Mouse (Mus musculus) forelimb bud, embryonic 11.5 days (tissue): ENCODE data around the gene Cpm.
"Not testable (repeated sequence)": the region's sequence is repeated elsewhere in the genome, so short reads cannot be mapped to it uniquely, and the experiment has no call there.

ENCODE experiments used
- DNase-seq: peaks from one replicate; pipeline ENCODE4 v3.0.0-alpha.2; 2012; ENCODE audit warnings: low read depth, low spot score

The Cpm gene

GRCm38 (mm10) chr10:117702024-117702833 lies 72.9 kb downstream of the Cpm start:
- no peak for DNase-seq

- no peak for DNase-seq
Observed at GRCm38 (mm10) chr10:117703506-117703905, 74.2 kb downstream of the Cpm start.

GRCm38 (mm10) chr10:117704314-117704963 lies 75.1 kb downstream of the Cpm start:
- DNase-seq: not testable (repeated sequence)

DNA sequence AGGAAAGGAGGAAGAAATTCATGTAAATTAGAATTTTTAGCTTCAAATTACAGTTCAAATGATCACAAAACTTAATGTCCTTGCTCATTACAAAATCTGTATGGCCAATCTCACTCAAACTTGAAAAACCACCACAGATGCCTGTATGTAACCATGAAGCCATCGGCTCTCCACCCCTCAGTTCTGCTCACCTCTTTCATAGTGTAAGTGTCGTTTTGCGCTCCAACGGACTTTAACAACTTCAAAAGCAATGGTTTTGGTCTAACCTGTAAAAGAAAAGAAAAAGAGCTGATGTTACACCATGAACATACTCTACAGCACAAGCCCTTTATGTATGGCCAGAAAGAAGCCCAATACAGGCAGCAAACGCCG lies 75.7 kb downstream of the Cpm start:
- no peak for DNase-seq

- DNase-seq: no peak
Observed at GRCm38 (mm10) chr10:117705806-117706205, 76.5 kb downstream of the Cpm start.

DNA sequence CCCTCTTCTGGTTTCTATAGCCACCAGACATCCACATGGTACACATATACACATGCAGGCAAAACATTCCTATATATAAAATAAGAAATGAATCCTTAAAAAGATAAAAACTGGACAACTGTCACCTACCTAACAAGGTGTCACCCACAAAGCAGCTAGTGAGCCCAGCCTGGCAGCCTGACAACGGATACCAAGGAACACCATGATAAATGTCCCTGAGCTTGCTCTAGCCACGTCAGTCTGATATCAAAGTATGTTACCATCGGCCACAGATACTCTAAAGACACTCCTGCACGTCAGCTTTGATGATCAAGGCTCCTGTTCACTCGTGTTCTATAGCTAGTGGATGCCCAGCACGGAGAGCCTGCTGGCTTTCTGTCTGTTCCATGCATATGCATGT lies 77.1 kb downstream of the Cpm start:
- no peak for DNase-seq

DNA sequence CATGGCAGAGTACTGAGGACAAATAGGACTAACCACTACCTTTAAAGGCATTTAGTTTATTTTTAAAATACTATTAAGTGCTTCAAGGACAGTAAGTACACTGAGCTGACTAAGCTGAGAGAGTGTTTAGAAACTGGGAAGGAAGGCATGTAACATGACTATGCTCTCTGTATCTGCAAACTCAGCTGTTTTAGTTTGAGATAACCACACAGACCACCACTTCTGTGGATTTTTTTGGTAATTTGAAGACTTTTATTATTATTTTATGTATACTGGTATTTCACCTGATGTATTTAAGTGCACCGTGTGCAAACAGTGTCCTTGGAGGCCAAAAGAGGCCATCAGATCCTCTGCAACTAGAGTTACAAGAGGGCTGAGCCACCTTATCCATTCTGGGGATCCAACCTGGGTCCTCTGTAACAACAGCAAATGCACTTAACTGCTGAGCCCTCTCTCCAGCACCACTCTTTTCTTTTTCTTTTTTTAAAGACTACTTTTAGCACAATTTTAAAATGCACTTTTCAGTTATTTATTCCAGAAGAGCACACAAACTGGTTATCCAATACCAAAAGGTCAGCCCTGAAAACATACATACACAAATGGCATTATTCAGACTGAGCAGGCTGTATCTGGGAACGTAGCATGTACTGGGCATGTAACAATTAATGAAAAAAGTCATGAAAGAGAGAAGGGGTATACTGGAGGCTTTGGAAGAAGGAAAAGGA lies 78.0 kb downstream of the Cpm start:
- no peak for DNase-seq

- DNase-seq: no peak
Observed at GRCm38 (mm10) chr10:117708376-117708775, 79.1 kb downstream of the Cpm start.

DNA sequence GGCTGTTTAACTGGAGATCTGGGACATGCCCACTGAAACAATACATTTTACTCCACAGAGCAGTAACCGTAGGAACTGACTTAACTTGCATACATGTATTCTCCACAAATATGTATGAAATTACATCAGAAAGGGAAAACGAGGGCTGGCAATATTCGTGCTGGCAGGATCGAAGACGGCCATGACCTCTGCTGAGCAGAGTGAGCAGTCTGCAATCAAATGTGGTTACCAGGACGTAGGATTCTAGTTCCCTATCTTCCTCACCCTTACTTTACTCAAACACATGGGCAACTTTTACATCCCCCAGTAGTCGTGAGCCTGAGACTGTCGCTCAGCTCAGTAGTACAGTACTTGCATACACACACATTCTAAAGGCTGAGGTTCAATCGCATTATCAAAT lies 79.6 kb downstream of the Cpm start:
- DNase-seq: no peak

- no peak for DNase-seq
Observed at GRCm38 (mm10) chr10:117709326-117709830, 80.1 kb downstream of the Cpm start.

DNA sequence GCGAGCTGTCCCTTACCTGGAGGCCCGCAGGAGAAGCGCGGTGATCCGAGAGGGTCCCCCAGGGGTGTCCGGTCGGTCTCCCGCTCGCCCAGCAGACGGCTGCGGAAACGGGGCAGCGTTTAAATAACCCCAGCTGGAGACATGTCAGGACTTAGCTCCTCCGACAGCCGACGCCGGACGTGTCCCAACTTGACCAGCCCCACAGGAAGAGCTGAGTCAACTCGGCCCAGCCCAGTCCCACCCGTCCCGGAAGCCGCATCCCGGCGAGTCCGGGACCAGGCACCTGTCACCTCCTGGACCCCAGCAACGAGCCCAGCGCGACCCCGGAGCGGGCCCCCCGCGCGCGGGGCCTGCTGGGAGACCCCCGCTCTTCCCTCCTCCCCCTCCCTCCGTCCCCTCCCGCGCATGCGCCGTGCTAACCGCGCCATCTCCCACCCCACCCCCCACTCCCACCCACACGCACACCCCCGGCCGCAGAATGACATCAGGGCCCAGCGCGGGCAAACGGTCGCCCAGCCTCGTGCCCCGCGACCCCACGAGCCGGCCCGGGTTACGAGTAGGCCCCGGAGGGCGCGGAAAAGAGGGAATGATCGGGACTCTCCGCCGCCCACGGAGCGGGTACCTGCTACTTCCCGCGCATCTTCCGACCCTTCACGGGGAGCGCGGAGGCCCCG lies 80.8 kb downstream of the Cpm start:
- peak; percentile 83 for DNase-seq

- DNase-seq: peak; percentile 95
Observed at GRCm38 (mm10) chr10:117710604-117711141, 81.4 kb downstream of the Cpm start, which contains the start of gene Mdm2. Gene Mdm2, minus strand, starts transcription at chr10:117710758.

- DNase-seq: no peak
Observed at GRCm38 (mm10) chr10:117711408-117711807, 82.1 kb downstream of the Cpm start.

- no peak for DNase-seq
Observed at GRCm38 (mm10) chr10:117712191-117712754, 83.0 kb downstream of the Cpm start.

- no peak for DNase-seq
Observed at GRCm38 (mm10) chr10:117712871-117713270, 83.6 kb downstream of the Cpm start.

GRCm38 (mm10) chr10:117713466-117713865 lies 84.2 kb downstream of the Cpm start:
- no peak for DNase-seq

- no peak for DNase-seq
Observed at GRCm38 (mm10) chr10:117714048-117714545, 84.8 kb downstream of the Cpm start.

DNA sequence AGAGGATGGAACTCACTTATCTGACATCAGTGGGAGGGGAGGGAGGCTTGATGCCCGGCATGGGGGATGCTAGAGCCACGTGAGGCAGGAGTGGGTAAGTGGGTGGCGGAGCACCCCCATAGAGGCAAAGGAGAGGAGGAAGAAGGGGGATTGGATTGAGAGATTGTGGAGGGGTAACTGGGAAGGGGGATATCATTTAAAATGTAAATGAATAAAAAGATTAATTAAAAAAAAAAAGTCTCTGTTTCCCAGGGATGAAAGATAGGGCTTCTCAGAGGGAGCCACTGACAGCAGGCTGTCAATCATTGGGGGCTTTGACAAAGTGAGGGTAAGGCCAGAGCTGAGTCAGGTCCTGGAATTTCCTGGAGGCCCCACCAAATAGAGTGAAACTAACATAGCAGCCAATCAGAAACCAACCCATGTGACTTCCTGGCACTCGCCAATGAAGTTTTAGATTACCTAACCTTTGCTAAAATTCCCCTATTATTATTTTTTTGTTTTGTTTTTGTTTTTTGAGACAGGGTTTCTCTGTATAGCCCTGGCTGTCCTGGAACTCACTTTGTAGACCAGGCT lies 85.7 kb downstream of the Cpm start:
- DNase-seq: no peak

DNA sequence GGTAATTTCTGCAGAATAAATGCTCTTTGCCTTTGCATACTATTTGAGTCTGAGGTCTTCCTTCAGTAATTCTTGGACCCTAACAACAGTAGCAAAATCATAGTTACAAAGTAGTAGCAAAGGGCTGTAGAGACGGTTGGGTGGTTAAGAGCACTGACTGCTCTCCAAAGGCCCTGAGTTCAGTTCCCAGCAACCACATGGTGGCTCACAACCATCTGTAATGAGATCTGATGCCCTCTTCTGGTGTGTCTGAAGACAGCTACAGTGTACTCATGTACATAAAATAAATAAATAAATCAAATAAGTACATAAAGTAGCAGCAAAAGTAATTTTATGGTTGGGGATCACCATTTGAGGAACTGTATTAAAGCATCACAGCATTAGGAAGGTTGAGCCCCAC lies 86.4 kb downstream of the Cpm start:
- DNase-seq: not testable (repeated sequence)

GRCm38 (mm10) chr10:117716686-117717085 lies 87.4 kb downstream of the Cpm start:
- DNase-seq: no peak
